Mouse (Mus musculus): ENCODE measurements around the gene Dock1.

Dock1 gene

GRCm38 (mm10) chr7:135043931-135044765 lies 373.7 kb downstream of the Dock1 start:
- DNase-seq (ENCODE audit: low read depth, low spot score) = no peak

GRCm38 (mm10) chr7:135049416-135049815 lies 379.0 kb downstream of the Dock1 start:
- DNase-seq (ENCODE audit: low read depth, low spot score) = no peak

GRCm38 (mm10) chr7:135053186-135053715 lies 382.8 kb downstream of the Dock1 start:
- DNase-seq (ENCODE audit: low read depth, low spot score) = no peak

- DNase-seq (ENCODE audit: low read depth, low spot score) = peak; percentile 26
Measured at GRCm38 (mm10) chr7:135054664-135055063, 384.2 kb downstream of the Dock1 start.

GRCm38 (mm10) chr7:135059071-135059470 lies 388.6 kb downstream of the Dock1 start:
- DNase-seq (ENCODE audit: low read depth, low spot score) = peak; percentile 76

- DNase-seq (ENCODE audit: low read depth, low spot score) = no peak
Measured at GRCm38 (mm10) chr7:135059562-135059961, 389.1 kb downstream of the Dock1 start.

- DNase-seq (ENCODE audit: low read depth, low spot score) = no peak
Measured at GRCm38 (mm10) chr7:135063886-135064285, 393.4 kb downstream of the Dock1 start.

- DNase-seq (ENCODE audit: low read depth, low spot score) = no peak
Measured at GRCm38 (mm10) chr7:135065301-135065700, 394.8 kb downstream of the Dock1 start.

GRCm38 (mm10) chr7:135068887-135069286 lies 398.4 kb downstream of the Dock1 start:
- DNase-seq (ENCODE audit: low read depth, low spot score) = no peak

- DNase-seq (ENCODE audit: low read depth, low spot score) = no peak
Measured at GRCm38 (mm10) chr7:135076904-135077303, 406.4 kb downstream of the Dock1 start.

- DNase-seq (ENCODE audit: low read depth, low spot score) = peak; percentile 38
Measured at GRCm38 (mm10) chr7:135077340-135077739, 406.9 kb downstream of the Dock1 start.

GRCm38 (mm10) chr7:135077806-135078205 lies 407.4 kb downstream of the Dock1 start:
- no peak for DNase-seq (ENCODE audit: low read depth, low spot score)

GRCm38 (mm10) chr7:135083421-135083820 lies 413.0 kb downstream of the Dock1 start:
- DNase-seq (ENCODE audit: low read depth, low spot score) = peak; percentile 75

GRCm38 (mm10) chr7:135084069-135084468 lies 413.6 kb downstream of the Dock1 start:
- DNase-seq (ENCODE audit: low read depth, low spot score) = peak; percentile 63

GRCm38 (mm10) chr7:135086556-135086955 lies 416.1 kb downstream of the Dock1 start:
- no peak for DNase-seq (ENCODE audit: low read depth, low spot score)

- no peak for DNase-seq (ENCODE audit: low read depth, low spot score)
Measured at GRCm38 (mm10) chr7:135089626-135090025, 419.2 kb downstream of the Dock1 start.

GRCm38 (mm10) chr7:135093851-135094250 lies 423.4 kb downstream of the Dock1 start:
- no peak for DNase-seq (ENCODE audit: low read depth, low spot score)

- no peak for DNase-seq (ENCODE audit: low read depth, low spot score)
Measured at GRCm38 (mm10) chr7:135101921-135102320, 431.5 kb downstream of the Dock1 start.

GRCm38 (mm10) chr7:135106536-135106935 lies 436.1 kb downstream of the Dock1 start:
- no peak for DNase-seq (ENCODE audit: low read depth, low spot score)

- DNase-seq (ENCODE audit: low read depth, low spot score) = no peak
Measured at GRCm38 (mm10) chr7:135110307-135110706, 439.9 kb downstream of the Dock1 start.

GRCm38 (mm10) chr7:135125296-135126065 lies 455.0 kb downstream of the Dock1 start:
- DNase-seq (ENCODE audit: low read depth, low spot score) = no peak

GRCm38 (mm10) chr7:135132461-135132860 lies 462.0 kb downstream of the Dock1 start:
- peak; percentile 77 for DNase-seq (ENCODE audit: low read depth, low spot score)

Measured in brain, adult 2 months (tissue).